Mouse (Mus musculus): ENCODE data around the gene Tmem201. TPM values are rescaled to one million over a fixed set of nuclear protein-coding genes. Genes with fewer than 3 reads are reported as not detected.
A peak's percentile ranks its signal among the peaks of the same experiment; 100 is the strongest.

The Tmem201 gene
- polyA plus RNA-seq, 1 experiment from 2014 or later = 8.7 TPM

GRCm38 (mm10) chr4:149705298-149705697 lies 32.5 kb downstream of the Tmem201 start:
- TF ChIP-seq CTCF (IDR thresholded peaks at IDR 0.05; ENCODE audit: low read depth) = no peak
- no peaks in the 10 kb centered on the region for H3K4me1 ChIP-seq (replicated peaks; ENCODE audit: control insufficient read depth, insufficient read depth, low read length)
- WGBS = 39% methylated on average over 7 of the region's 7 CpGs
- H3K4me2 ChIP-seq (replicated peaks; ENCODE audit: low read depth) = no peak overlapping the region
- no peak overlapping the region for H3K27ac ChIP-seq (ENCODE audit: low read depth, low read length)
- no peaks in the 10 kb centered on the region for H3K27me3 ChIP-seq (replicated peaks; ENCODE audit: control insufficient read depth, insufficient read depth, low read length)
- no peaks in the 10 kb centered on the region for H3K9me3 ChIP-seq (ENCODE audit: control insufficient read depth)
- no peaks in the 10 kb centered on the region for H3K36me3 ChIP-seq (ENCODE audit: control insufficient read depth, insufficient read depth)
- no peak for ATAC-seq
- no peak overlapping the region for H3K4me3 ChIP-seq (ENCODE audit: low read depth, low read length)
- H3K9ac ChIP-seq (ENCODE audit: low read depth, low read length) = no peak overlapping the region

GRCm38 (mm10) chr4:149702210-149702979 lies 35.4 kb downstream of the Tmem201 start, which contains the start of gene Pik3cd:
TSS of gene Pik3cd (minus strand) at chr4:149702571.
- H3K4me3 ChIP-seq (ENCODE audit: low read depth, low read length) = no peak within 1 kb of the TSS
- H3K9ac ChIP-seq (ENCODE audit: low read depth, low read length) = no peak within 1 kb of the TSS
- no peaks in the 10 kb centered on the region for H3K4me1 ChIP-seq (replicated peaks; ENCODE audit: control insufficient read depth, insufficient read depth, low read length)
- no peaks in the 10 kb centered on the region for H3K27me3 ChIP-seq (replicated peaks; ENCODE audit: control insufficient read depth, insufficient read depth, low read length)
- no peak within 1 kb of the TSS for H3K4me2 ChIP-seq (replicated peaks; ENCODE audit: low read depth)
- ATAC-seq = no peak
- H3K36me3 ChIP-seq (ENCODE audit: control insufficient read depth, insufficient read depth) = no peaks in the 10 kb centered on the region
- 73% methylated on average over 19 of the region's 19 CpGs for WGBS
- no peak within 1 kb of the TSS for H3K27ac ChIP-seq (ENCODE audit: low read depth, low read length)
- no peak for TF ChIP-seq CTCF (IDR thresholded peaks at IDR 0.05; ENCODE audit: low read depth)
- H3K9me3 ChIP-seq (ENCODE audit: control insufficient read depth) = no peaks in the 10 kb centered on the region

- H3K36me3 ChIP-seq (ENCODE audit: control insufficient read depth, insufficient read depth) = no peaks in the 10 kb centered on the region
- H3K9ac ChIP-seq (ENCODE audit: low read depth, low read length) = no peak overlapping the region
- H3K9me3 ChIP-seq (ENCODE audit: control insufficient read depth) = no peaks in the 10 kb centered on the region
- H3K4me1 ChIP-seq (replicated peaks; ENCODE audit: control insufficient read depth, insufficient read depth, low read length) = no peaks in the 10 kb centered on the region
- no peaks in the 10 kb centered on the region for H3K27me3 ChIP-seq (replicated peaks; ENCODE audit: control insufficient read depth, insufficient read depth, low read length)
- H3K4me2 ChIP-seq (replicated peaks; ENCODE audit: low read depth) = no peak overlapping the region
- no peak overlapping the region for H3K4me3 ChIP-seq (ENCODE audit: low read depth, low read length)
- H3K27ac ChIP-seq (ENCODE audit: low read depth, low read length) = no peak overlapping the region
- ATAC-seq = no peak
- WGBS = 65% methylated on average over 18 of the region's 18 CpGs
- no peak for TF ChIP-seq CTCF (IDR thresholded peaks at IDR 0.05; ENCODE audit: low read depth)
Observed at GRCm38 (mm10) chr4:149701426-149702209, 36.2 kb downstream of the Tmem201 start.

GRCm38 (mm10) chr4:149699953-149700352 lies 37.9 kb downstream of the Tmem201 start:
- Histone ChIP-seq H3K4me2 (replicated peaks; ENCODE audit: low read depth) (no peak overlapping the region), H3K36me3 (ENCODE audit: control insufficient read depth, insufficient read depth) (no peaks in the 10 kb centered on the region), H3K9me3 (ENCODE audit: control insufficient read depth) (no peaks in the 10 kb centered on the region), H3K27ac (ENCODE audit: low read depth, low read length) (no peak overlapping the region), H3K27me3 (replicated peaks; ENCODE audit: control insufficient read depth, insufficient read depth, low read length) (no peaks in the 10 kb centered on the region), H3K4me3 (ENCODE audit: low read depth, low read length) (no peak overlapping the region), H3K4me1 (replicated peaks; ENCODE audit: control insufficient read depth, insufficient read depth, low read length) (no peaks in the 10 kb centered on the region), H3K9ac (ENCODE audit: low read depth, low read length) (no peak overlapping the region)
- WGBS = 81% methylated on average over 4 of the region's 4 CpGs
- TF ChIP-seq CTCF (IDR thresholded peaks at IDR 0.05; ENCODE audit: low read depth) = no peak
- ATAC-seq = no peak

- H3K27me3 ChIP-seq (replicated peaks; ENCODE audit: control insufficient read depth, insufficient read depth, low read length) = no peaks in the 10 kb centered on the region
- H3K4me3 ChIP-seq (ENCODE audit: low read depth, low read length) = peak overlapping the region; percentile 54
- peak overlapping the region; percentile 42; the same call in 1 of the 2 replicates for H3K27ac ChIP-seq (ENCODE audit: low read depth, low read length)
- no peaks in the 10 kb centered on the region for H3K9me3 ChIP-seq (ENCODE audit: control insufficient read depth)
- H3K4me1 ChIP-seq (replicated peaks; ENCODE audit: control insufficient read depth, insufficient read depth, low read length) = no peaks in the 10 kb centered on the region
- ATAC-seq = peak; percentile 55
- peak; percentile 89 for TF ChIP-seq CTCF (IDR thresholded peaks at IDR 0.05; ENCODE audit: low read depth)
- H3K9ac ChIP-seq (ENCODE audit: low read depth, low read length) = peak overlapping the region; percentile 59
- WGBS = 2% methylated on average over 35 of the region's 35 CpGs
- H3K36me3 ChIP-seq (ENCODE audit: control insufficient read depth, insufficient read depth) = no peaks in the 10 kb centered on the region
- H3K4me2 ChIP-seq (replicated peaks; ENCODE audit: low read depth) = peak overlapping the region; percentile 89
Observed at GRCm38 (mm10) chr4:149698197-149698821, 39.5 kb downstream of the Tmem201 start.
